Comparison of ENCODE assay signal across 8 mouse cellular contexts in genomic region chr1:86504697-86505421, GRCm38 (mm10). TPM values are rescaled to one million over a fixed set of nuclear protein-coding genes. Genes with fewer than 3 reads are reported as not detected.
DNase-seq lines count a peak whose midpoint lies in the region; ATAC-seq and TF ChIP-seq lines count a peak whose summit lies in the region.

No protein-coding gene starts in this region.

- TF ChIP-seq CTCF in E14TG2a.4 (conservative IDR thresholded peaks at IDR 0.05; ENCODE audit: low read length), result no peak

- WGBS in forebrain, embryonic 15.5 days, result 14% methylated on average over 19 of the region's 19 CpGs
- 19% methylated on average over 19 of the region's 19 CpGs for WGBS in midbrain, embryonic 15.5 days

- H3K4me1 ChIP-seq in E14TG2a.4 (replicated peaks; ENCODE audit: low read depth, low read length), result peaks cover 90% of the 10 kb centered on the region
- H3K4me1 ChIP-seq in forebrain, embryonic 15.5 days, result peaks cover 58% of the 10 kb centered on the region
- peaks cover 47% of the 10 kb centered on the region for H3K4me1 ChIP-seq in midbrain, embryonic 15.5 days

- H3K9ac ChIP-seq in forebrain, embryonic 15.5 days (replicated peaks), result peak overlapping the region; percentile 78
- H3K9ac ChIP-seq in midbrain, embryonic 15.5 days, result peak overlapping the region; percentile 71

- peak overlapping the region; percentile 98 for H3K27ac ChIP-seq in forebrain, embryonic 15.5 days (replicated peaks)
- H3K27ac ChIP-seq in midbrain, embryonic 15.5 days, result peak overlapping the region; percentile 96

- no peaks in the 10 kb centered on the region for H3K36me3 ChIP-seq in E14TG2a.4 (ENCODE audit: insufficient read depth, low read length)
- H3K36me3 ChIP-seq in forebrain, embryonic 15.5 days, result no peaks in the 10 kb centered on the region
- H3K36me3 ChIP-seq in midbrain, embryonic 15.5 days (replicated peaks), result no peaks in the 10 kb centered on the region

- H3K9me3 ChIP-seq in E14TG2a.4 (ENCODE audit: low read length), result no peaks in the 10 kb centered on the region
- no peaks in the 10 kb centered on the region for H3K9me3 ChIP-seq in forebrain, embryonic 15.5 days
- no peaks in the 10 kb centered on the region for H3K9me3 ChIP-seq in midbrain, embryonic 15.5 days

- peak overlapping the region; percentile 70 for H3K4me2 ChIP-seq in forebrain, embryonic 15.5 days (replicated peaks)
- H3K4me2 ChIP-seq in midbrain, embryonic 15.5 days, result peak overlapping the region; percentile 83

- H3K4me3 ChIP-seq in E14TG2a.4 (replicated peaks; ENCODE audit: low read length), result peak overlapping the region; percentile 82
- H3K4me3 ChIP-seq in forebrain, embryonic 15.5 days, result peak overlapping the region; percentile 47
- H3K4me3 ChIP-seq in midbrain, embryonic 15.5 days, result peak overlapping the region; percentile 53

- ATAC-seq in forebrain, embryonic 15.5 days (replicated peaks), result no peak
- ATAC-seq in midbrain, embryonic 15.5 days (replicated peaks), result no peak
- no peak for ATAC-seq in megakaryocyte-erythroid progenitor cell, adult 5-6 weeks (replicated peaks; ENCODE audit: low FRiP score, low TSS enrichment, poor library complexity, severe bottlenecking)

- peak; percentile 62 to 71 for DNase-seq in cerebellum, postnatal 10 days
- DNase-seq in cerebellum, postnatal 36 days, result no peak
- DNase-seq in kidney, postnatal 36 days, result peak; percentile 17 to 41
- DNase-seq in ovary, postnatal 14 days (ENCODE audit: low spot score), result no peak

- no peaks in the 10 kb centered on the region for H3K27me3 ChIP-seq in E14TG2a.4 (ENCODE audit: insufficient read depth, low read length)
- H3K27me3 ChIP-seq in forebrain, embryonic 15.5 days, result no peaks in the 10 kb centered on the region
- no peaks in the 10 kb centered on the region for H3K27me3 ChIP-seq in midbrain, embryonic 15.5 days (replicated peaks)

RNA-seq across cellular contexts. Expression of gene Ptma, which starts 21.7 kb away (rescaled TPM):
- 2,368 and 2,448 TPM in 2 replicates for polyA plus RNA-seq in forebrain, embryonic 15.5 days (2015; fragmentation: Nextera tagmentation; extraction: Ambion mirVana)
- 1,373 and 1,532 TPM in 2 replicates for polyA plus RNA-seq in midbrain, embryonic 15.5 days (2015; fragmentation: Nextera tagmentation; extraction: Ambion mirVana)
- total RNA-seq in megakaryocyte-erythroid progenitor cell, adult 5-6 weeks (2014; fragmentation: Nextera tagmentation), result 2,834 and 3,273 TPM in 2 replicates
- 4,983 and 7,914 TPM in 2 replicates for total RNA-seq in megakaryocyte-erythroid progenitor cell, adult 5-6 weeks (2017)

Comparison
In these comparisons a context has a peak if more than half of its experiments do, and no peak if none do; other contexts are left out.
1. DNase-seq: peak in cerebellum, postnatal 10 days (2 of 2) and kidney, postnatal 36 days (2 of 2); none in cerebellum, postnatal 36 days (0 of 2) and ovary, postnatal 14 days (single experiment).
2. Peak in every context shown above with its lines, with median percentiles within 50 percentile points of each other: H3K4me3 ChIP-seq.